Mouse (Mus musculus) testis, adult 2 months (tissue): ENCODE data around the gene Nabp2. TPM values are rescaled to one million over a fixed set of nuclear protein-coding genes. Genes with fewer than 3 reads are reported as not detected.

Experiments
- H3K27ac ChIP-seq: fragments of 200-500 bp; 2 replicates; pipeline ENCODE4 v1.5.1; 2012; ENCODE audit warnings: low read depth, low read length; ENCODE audit not compliant: control insufficient read depth, insufficient read depth
- H3K27me3 ChIP-seq: fragments of 200-500 bp; 2 replicates; pipeline ENCODE4 v1.6.1; 2012; ENCODE audit warnings: mild to moderate bottlenecking, low read length, moderate library complexity; ENCODE audit not compliant: control insufficient read depth, insufficient read depth
- H3K36me3 ChIP-seq: fragments of 200-500 bp; 2 replicates; pipeline ENCODE4 v1.6.1; 2012; ENCODE audit warnings: mild to moderate bottlenecking, low read length; ENCODE audit not compliant: control insufficient read depth, insufficient read depth
- H3K4me1 ChIP-seq: fragments of 200-500 bp; 2 replicates; pipeline ENCODE4 v1.6.1; 2012; ENCODE audit warnings: low read length; ENCODE audit not compliant: control insufficient read depth, insufficient read depth
- H3K4me3 ChIP-seq: fragments of 200-500 bp; 2 replicates; pipeline ENCODE4 v1.5.1; 2012; ENCODE audit warnings: low read depth, mild to moderate bottlenecking, low read length, moderate library complexity, mixed read lengths; ENCODE audit not compliant: control insufficient read depth
- CTCF ChIP-seq: fragments of 200-500 bp; IDR thresholded peaks from 2 replicates; pipeline ENCODE4 v1.5.1; 2012; ENCODE audit warnings: low read depth, mild to moderate bottlenecking, inconsistent platforms, low read length, moderate library complexity; ENCODE audit not compliant: control insufficient read depth, insufficient read depth, insufficient replicate concordance
- POLR2A ChIP-seq: fragments of 200-500 bp; IDR thresholded peaks from 2 replicates; pipeline ENCODE4 v1.6.1; 2012; ENCODE audit warnings: low read depth, mild to moderate bottlenecking, inconsistent platforms, low read length, moderate library complexity; ENCODE audit not compliant: control insufficient read depth
- polyA plus RNA-seq: library from polyadenylated mRNA; depleted of rRNA; stranded (reverse); fragments of >200 nt; gene quantifications from 2 replicates; pipeline ENCODE4 v1.2.3, GENCODE M21; 2012

The Nabp2 gene
- polyA plus RNA-seq, 1 experiment = 22.5 TPM

- H3K27me3 ChIP-seq = no peaks in the 10 kb centered on the region
- H3K36me3 ChIP-seq = no peaks in the 10 kb centered on the region
- no peak overlapping the region for H3K27ac ChIP-seq
- no peak for TF ChIP-seq CTCF
- TF ChIP-seq POLR2A = no peak
- H3K4me1 ChIP-seq = peaks cover 21% of the 10 kb centered on the region
- H3K4me3 ChIP-seq = no peak overlapping the region
Observed at GRCm38 (mm10) chr10:128372989-128373748, 38.1 kb downstream of the Nabp2 start.

- no peak overlapping the region for H3K27ac ChIP-seq
- no peak for TF ChIP-seq CTCF
- no peak for TF ChIP-seq POLR2A
- no peaks in the 10 kb centered on the region for H3K36me3 ChIP-seq
- no peak overlapping the region for H3K4me3 ChIP-seq
- H3K27me3 ChIP-seq = no peaks in the 10 kb centered on the region
- peaks cover 16% of the 10 kb centered on the region for H3K4me1 ChIP-seq
Observed at GRCm38 (mm10) chr10:128372142-128372541, 39.1 kb downstream of the Nabp2 start.

- no peak for TF ChIP-seq CTCF
- TF ChIP-seq POLR2A = no peak
- Histone ChIP-seq H3K4me1 (peaks cover 16% of the 10 kb centered on the region), H3K27me3 (no peaks in the 10 kb centered on the region), H3K27ac (peak overlapping the region; percentile 14), H3K36me3 (no peaks in the 10 kb centered on the region), H3K4me3 (no peak overlapping the region)
Observed at GRCm38 (mm10) chr10:128370601-128371000, 40.7 kb downstream of the Nabp2 start.

- Histone ChIP-seq H3K4me1 (peaks cover 16% of the 10 kb centered on the region), H3K4me3 (no peak overlapping the region), H3K27ac (no peak overlapping the region), H3K36me3 (no peaks in the 10 kb centered on the region), H3K27me3 (no peaks in the 10 kb centered on the region)
- TF ChIP-seq POLR2A (no peak), CTCF (no peak)
Observed at GRCm38 (mm10) chr10:128370021-128370420, 41.3 kb downstream of the Nabp2 start.

- Histone ChIP-seq H3K4me3 (peak overlapping the region; percentile 96), H3K36me3 (no peaks in the 10 kb centered on the region), H3K4me1 (peaks cover 16% of the 10 kb centered on the region), H3K27ac (peak overlapping the region; percentile 95), H3K27me3 (no peaks in the 10 kb centered on the region)
- TF ChIP-seq POLR2A = no peak
Observed at GRCm38 (mm10) chr10:128369599-128369998, 41.7 kb downstream of the Nabp2 start.

GRCm38 (mm10) chr10:128369218-128369543 is 42.1 kb downstream of the Nabp2 start:
- H3K4me1 ChIP-seq = peaks cover 16% of the 10 kb centered on the region
- H3K27me3 ChIP-seq = no peaks in the 10 kb centered on the region
- H3K4me3 ChIP-seq = peak overlapping the region; percentile 96
- no peaks in the 10 kb centered on the region for H3K36me3 ChIP-seq
- peak overlapping the region; percentile 95 for H3K27ac ChIP-seq
- TF ChIP-seq POLR2A (0 out of 2 replicates have a peak, but pooled peaks have one; percentile 5), CTCF (no peak)

- no peaks in the 10 kb centered on the region for H3K27me3 ChIP-seq
- peak within 1 kb of the TSS; percentile 96 for H3K4me3 ChIP-seq
- peaks cover 16% of the 10 kb centered on the region for H3K4me1 ChIP-seq
- H3K36me3 ChIP-seq = no peaks in the 10 kb centered on the region
- H3K27ac ChIP-seq = peak within 1 kb of the TSS; percentile 95
- TF ChIP-seq POLR2A = peak; percentile 65
- TF ChIP-seq CTCF = peak; percentile 15; the same call in 1 of the 2 replicates
Observed at GRCm38 (mm10) chr10:128368402-128369217, 42.7 kb downstream of the Nabp2 start, which contains the start of gene Coq10a. TSS of gene Coq10a (minus strand) at chr10:128368997.
